Mouse (Mus musculus) hindbrain, embryonic 11.5 days (tissue): ENCODE measurements around the gene Dpf1. TPM values are rescaled to one million over a fixed set of nuclear protein-coding genes. Genes with fewer than 3 reads are reported as not detected.

Source experiments
- polyA plus RNA-seq: library from polyadenylated mRNA; unstranded; fragments of >200 nt; fragmentation: Nextera tagmentation; extraction: Ambion mirVana; gene quantifications from 2 replicates; pipeline ENCODE4 v1.2.1, GENCODE M21; 2014

The Dpf1 gene
- polyA plus RNA-seq, 1 experiment from 2014 or later: 73.6 TPM

Other genes starting within 250 kb of the Dpf1 start
- gene Ryr1, start 178.8 kb upstream of the Dpf1 start, polyA plus RNA-seq: 1.1 and 1.5 TPM in 2 replicates
- gene Rasgrp4, start 169.1 kb upstream of the Dpf1 start, polyA plus RNA-seq: 0.28 and 0.52 TPM in 2 replicates
- 14.8 and 16.5 TPM in 2 replicates for gene Fam98c, start 147.7 kb upstream of the Dpf1 start, polyA plus RNA-seq
- 0.45 and 0.69 TPM in 2 replicates for gene Ggn, start 133.7 kb upstream of the Dpf1 start, polyA plus RNA-seq
- 4.6 and 6.5 TPM in 2 replicates for gene Spred3, start 133.5 kb upstream of the Dpf1 start, polyA plus RNA-seq
- gene Psmd8, start 123.2 kb upstream of the Dpf1 start, polyA plus RNA-seq: 338 and 343 TPM in 2 replicates
- gene Catsperg1, start 89.9 kb upstream of the Dpf1 start, polyA plus RNA-seq: 0.51 and 0.59 TPM in 2 replicates
- 0.32 TPM in 2 replicates for gene Kcnk6, start 71.4 kb upstream of the Dpf1 start, polyA plus RNA-seq
- gene Yif1b, start 65.6 kb upstream of the Dpf1 start, polyA plus RNA-seq: 88.4 and 91.8 TPM in 2 replicates
- gene 2200002D01Rik, start 55.5 kb upstream of the Dpf1 start, polyA plus RNA-seq: 2.5 and 2.7 TPM in 2 replicates
- gene Spint2, start 22.0 kb upstream of the Dpf1 start, polyA plus RNA-seq: 37.5 and 43.4 TPM in 2 replicates
- gene Ppp1r14a, start 14.6 kb upstream of the Dpf1 start, polyA plus RNA-seq: 33.9 and 37.0 TPM in 2 replicates
- gene Sipa1l3, start 214.7 kb downstream of the Dpf1 start, polyA plus RNA-seq: 6.1 and 11.2 TPM in 2 replicates